Mouse (Mus musculus) kidney, embryonic 14.5 days (tissue): ENCODE data around the gene Mlxip. TPM values are rescaled to one million over a fixed set of nuclear protein-coding genes. Genes with fewer than 3 reads are reported as not detected.

Experiments
- ATAC-seq: fragments of 200-750 bp; cut with Nextera tagmentation; 2 replicates; pipeline ENCODE4 v1.8.0; 2017; ENCODE audit warnings: moderate number of reproducible peaks, mild to moderate bottlenecking, moderate TSS enrichment, moderate library complexity; ENCODE audit not compliant: low FRiP score, low TSS enrichment
- H3K27ac ChIP-seq: fragments of 300-500 bp; sonication (generic); 2 replicates; pipeline ENCODE4 v1.5.1; 2014; ENCODE audit warnings: low read depth, mild to moderate bottlenecking, low read length, moderate library complexity, mixed read lengths
- H3K27me3 ChIP-seq: fragments of 300-500 bp; sonication (generic); 2 replicates; pipeline ENCODE4 v1.6.1; 2014; ENCODE audit warnings: mild to moderate bottlenecking, low read length; ENCODE audit not compliant: control insufficient read depth, insufficient read depth
- H3K36me3 ChIP-seq: fragments of 300-500 bp; sonication (generic); 2 replicates; pipeline ENCODE4 v1.6.1; 2014; ENCODE audit warnings: low read length, mixed read lengths; ENCODE audit not compliant: control insufficient read depth, insufficient read depth
- H3K4me1 ChIP-seq: fragments of 300-500 bp; sonication (generic); 2 replicates; pipeline ENCODE4 v1.6.1; 2014; ENCODE audit warnings: low read length, mixed read lengths; ENCODE audit not compliant: control insufficient read depth, insufficient read depth
- H3K4me2 ChIP-seq: fragments of 300-500 bp; sonication (generic); replicated peaks from 2 replicates; pipeline ENCODE4 v1.6.1; 2014; ENCODE audit warnings: low read depth, mild to moderate bottlenecking, low read length
- H3K4me3 ChIP-seq: fragments of 300-500 bp; sonication (generic); 2 replicates; pipeline ENCODE4 v1.5.1; 2014; ENCODE audit warnings: mild to moderate bottlenecking, low read length
- H3K9ac ChIP-seq: fragments of 300-500 bp; sonication (generic); 2 replicates; pipeline ENCODE4 v1.6.1; 2014; ENCODE audit warnings: low read depth, mild to moderate bottlenecking, low read length, moderate library complexity
- H3K9me3 ChIP-seq: fragments of 300-500 bp; sonication (generic); 2 replicates; pipeline ENCODE4 v1.6.1; 2016; ENCODE audit warnings: low read length; ENCODE audit not compliant: control insufficient read depth
- WGBS: fragments of 180-500 bp; shearing (Covaris S2); extraction: QIAGEN DNeasy Blood & Tissue Kit; methylation state at CpG from one replicate; pipeline ENCODE4 v1.1.7; 2014; 5-methylcytosine and 5-hydroxymethylcytosine counted together
- polyA plus RNA-seq: library from polyadenylated mRNA; unstranded; fragments of >200 nt; fragmentation: Nextera tagmentation; extraction: Ambion mirVana; gene quantifications from 2 replicates; pipeline ENCODE4 v1.2.1, GENCODE M21; 2014

The Mlxip gene
- polyA plus RNA-seq, 1 experiment from 2014 or later: 26.6 TPM

DNA sequence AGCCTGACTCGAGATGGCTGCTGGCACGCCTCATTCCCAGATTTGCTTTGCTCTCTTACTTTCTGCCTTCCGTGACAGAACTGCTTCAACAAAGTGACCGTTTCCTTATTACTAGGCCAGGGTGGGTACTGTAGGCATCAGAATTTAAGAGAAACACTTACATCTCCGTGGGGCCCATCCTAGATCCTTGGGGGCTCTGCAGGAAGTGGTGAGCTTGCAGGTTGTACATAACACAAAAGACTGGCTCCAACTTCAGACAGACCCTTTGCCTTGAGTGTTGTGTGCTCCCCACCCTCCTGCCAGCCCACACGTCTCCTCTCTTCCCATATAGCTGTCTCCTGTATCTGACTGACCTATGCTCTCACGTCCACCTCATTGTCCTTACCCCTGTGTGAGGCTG, 57.3 kb downstream of the Mlxip start:
- H3K36me3 ChIP-seq: peaks cover 76% of the 10 kb centered on the region

DNA sequence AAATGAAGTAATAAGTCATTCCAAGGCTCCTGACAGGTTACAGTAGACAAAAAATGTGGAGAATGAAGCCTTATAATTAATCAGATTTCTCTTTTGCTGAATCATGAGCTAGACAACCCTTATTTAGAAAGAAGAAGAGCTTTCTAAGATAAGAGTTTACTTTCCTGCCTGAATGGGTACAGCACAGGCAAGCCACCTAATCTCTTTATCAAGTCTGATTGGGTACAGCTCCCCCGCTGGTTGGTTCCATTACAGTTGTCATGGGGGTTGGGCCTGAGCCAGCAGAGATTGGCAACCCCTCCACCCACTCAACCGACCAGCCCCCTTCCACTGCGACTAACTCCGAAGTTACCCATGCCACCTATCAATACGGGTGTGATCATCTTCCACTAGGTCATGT, 66.8 kb downstream of the Mlxip start:
- no peak overlapping the region for H3K27ac ChIP-seq
- no peaks in the 10 kb centered on the region for H3K4me1 ChIP-seq
- WGBS: 65% methylated on average over 5 of the region's 5 CpGs
- peaks cover 6% of the 10 kb centered on the region; the same call in 1 of the 2 replicates for H3K36me3 ChIP-seq
- H3K4me2 ChIP-seq: no peak overlapping the region
- ATAC-seq: no peak
- no peak overlapping the region for H3K9ac ChIP-seq
- no peak overlapping the region for H3K4me3 ChIP-seq
- H3K27me3 ChIP-seq: no peaks in the 10 kb centered on the region
- H3K9me3 ChIP-seq: no peaks in the 10 kb centered on the region

More for the DNA sequence above, 57.3 kb downstream of the Mlxip start:
- H3K27ac ChIP-seq: no peak overlapping the region
- no peak for ATAC-seq
- H3K9ac ChIP-seq: no peak overlapping the region
- WGBS: 88% methylated on average over 7 of the region's 7 CpGs
- H3K4me1 ChIP-seq: no peaks in the 10 kb centered on the region
- no peaks in the 10 kb centered on the region for H3K9me3 ChIP-seq
- no peak overlapping the region for H3K4me3 ChIP-seq
- H3K27me3 ChIP-seq: no peaks in the 10 kb centered on the region
- H3K4me2 ChIP-seq: no peak overlapping the region

GRCm38 (mm10) chr5:123464638-123465037, 70.0 kb downstream of the Mlxip start:
- Histone ChIP-seq H3K4me3 (no peak overlapping the region), H3K9me3 (no peaks in the 10 kb centered on the region), H3K27me3 (no peaks in the 10 kb centered on the region), H3K27ac (no peak overlapping the region), H3K4me1 (no peaks in the 10 kb centered on the region), H3K4me2 (no peak overlapping the region), H3K36me3 (no peaks in the 10 kb centered on the region), H3K9ac (no peak overlapping the region)
- 74% methylated on average over 1 of the region's 1 CpGs for WGBS
- ATAC-seq: no peak

GRCm38 (mm10) chr5:123470784-123471400, 76.3 kb downstream of the Mlxip start:
- Histone ChIP-seq H3K36me3 (no peaks in the 10 kb centered on the region), H3K27ac (no peak overlapping the region), H3K9ac (no peak overlapping the region), H3K27me3 (no peaks in the 10 kb centered on the region), H3K4me3 (no peak overlapping the region; the same call in 1 of the 2 replicates), H3K4me2 (peak overlapping the region; percentile 33), H3K9me3 (no peaks in the 10 kb centered on the region), H3K4me1 (peaks cover 5% of the 10 kb centered on the region; the same call in 1 of the 2 replicates)
- 7% methylated on average over 10 of the region's 10 CpGs for WGBS
- ATAC-seq: no peak

DNA sequence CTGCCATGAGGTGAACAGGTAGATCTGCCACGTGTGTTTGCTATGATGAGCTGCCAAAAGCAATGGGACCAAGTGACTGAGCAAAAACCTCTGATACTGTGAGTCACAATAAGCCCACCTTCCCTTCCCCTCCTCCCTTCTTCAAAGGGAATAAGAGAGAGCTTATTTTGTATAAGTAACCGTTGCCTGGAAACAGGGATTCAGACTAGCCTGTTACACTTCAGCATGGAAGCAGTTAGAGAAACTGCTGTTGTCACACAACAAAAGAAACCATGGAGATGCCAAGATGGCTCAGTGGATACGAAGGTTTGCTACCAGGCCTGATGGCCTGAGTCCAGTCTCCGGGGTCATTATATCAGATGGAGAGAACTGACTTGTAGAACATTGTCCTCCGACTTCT, 79.2 kb downstream of the Mlxip start:
- WGBS: 88% methylated on average over 5 of the region's 5 CpGs
- no peaks in the 10 kb centered on the region for H3K27me3 ChIP-seq
- H3K36me3 ChIP-seq: no peaks in the 10 kb centered on the region
- ATAC-seq: no peak
- H3K4me2 ChIP-seq: no peak overlapping the region
- no peak overlapping the region for H3K9ac ChIP-seq
- no peak overlapping the region for H3K27ac ChIP-seq
- H3K4me1 ChIP-seq: peaks cover 5% of the 10 kb centered on the region; the same call in 1 of the 2 replicates
- no peak overlapping the region for H3K4me3 ChIP-seq
- H3K9me3 ChIP-seq: no peaks in the 10 kb centered on the region

GRCm38 (mm10) chr5:123487659-123488395, 93.2 kb downstream of the Mlxip start:
- WGBS: 83% methylated on average over 11 of the region's 11 CpGs
- H3K4me2 ChIP-seq: no peak overlapping the region
- ATAC-seq: no peak
- H3K4me1 ChIP-seq: 0 out of 2 replicates have a peak, but pooled peaks cover 4% of the 10 kb centered on the region
- no peaks in the 10 kb centered on the region for H3K9me3 ChIP-seq
- no peak overlapping the region for H3K27ac ChIP-seq
- no peaks in the 10 kb centered on the region for H3K27me3 ChIP-seq
- H3K9ac ChIP-seq: no peak overlapping the region
- no peak overlapping the region for H3K4me3 ChIP-seq
- H3K36me3 ChIP-seq: no peaks in the 10 kb centered on the region

- Histone ChIP-seq H3K4me2 (peak within 1 kb of the TSS; percentile 39), H3K9me3 (no peaks in the 10 kb centered on the region), H3K36me3 (no peaks in the 10 kb centered on the region), H3K4me1 (0 out of 2 replicates have a peak, but pooled peaks cover 4% of the 10 kb centered on the region), H3K9ac (peak within 1 kb of the TSS; percentile 18; the same call in 1 of the 2 replicates), H3K4me3 (no peak within 1 kb of the TSS), H3K27ac (no peak within 1 kb of the TSS), H3K27me3 (no peaks in the 10 kb centered on the region)
- peak; percentile 55 for ATAC-seq
- WGBS: 10% methylated on average over 25 of the region's 25 CpGs
Observed at GRCm38 (mm10) chr5:123489112-123489785, 94.7 kb downstream of the Mlxip start, which contains the start of the genes Lrrc43 and Il31. Lrrc43 (plus strand) TSS chr5:123489305. Il31 (minus strand) TSS chr5:123489489.

DNA sequence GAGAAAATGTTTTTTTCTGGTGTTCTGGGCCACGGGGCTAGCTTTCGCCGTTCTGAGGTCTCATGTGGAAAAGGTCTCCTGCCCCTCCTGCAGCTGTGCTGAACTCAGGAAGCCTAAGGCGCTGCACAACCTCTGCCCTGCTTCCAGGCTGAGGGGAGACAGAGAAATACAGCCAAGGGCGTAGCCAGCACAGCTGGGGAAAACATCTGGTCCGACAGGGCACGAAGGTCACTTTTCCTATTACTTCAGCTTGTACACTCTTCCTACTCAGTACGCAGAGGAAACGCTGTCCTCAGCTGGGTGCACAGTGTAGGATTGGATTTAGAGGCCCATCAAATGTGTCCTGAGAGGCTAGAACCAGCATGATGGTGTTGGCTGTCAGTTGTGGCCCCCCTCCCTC, 95.3 kb downstream of the Mlxip start:
- WGBS: 37% methylated on average over 9 of the region's 9 CpGs
- Histone ChIP-seq H3K4me3 (no peak overlapping the region), H3K4me1 (0 out of 2 replicates have a peak, but pooled peaks cover 4% of the 10 kb centered on the region), H3K27me3 (no peaks in the 10 kb centered on the region), H3K9me3 (no peaks in the 10 kb centered on the region), H3K36me3 (no peaks in the 10 kb centered on the region), H3K4me2 (no peak overlapping the region), H3K9ac (peak overlapping the region; percentile 18; the same call in 1 of the 2 replicates), H3K27ac (no peak overlapping the region)
- no peak for ATAC-seq
